Mouse (Mus musculus) brain, embryonic 14.5 days (tissue): ENCODE measurements at regions not wholly inside any gene's neighbourhood (a gene's known extent, or its start where the extent isn't known, plus 50 kb on each side); places are given as distances from the start of the nearest gene placed in this dataset.
A peak's percentile ranks its signal among the peaks of the same experiment; 100 is the strongest.

Source experiments
- DNase-seq: peaks from one replicate; pipeline ENCODE4 v3.0.0-alpha.2; 2011; ENCODE audit warnings: low read depth
- CTCF ChIP-seq: fragments of 200-500 bp; IDR thresholded peaks from 2 replicates; pipeline ENCODE4 v1.5.1; 2012; ENCODE audit warnings: inconsistent platforms, mild to moderate bottlenecking, moderate library complexity, borderline replicate concordance; ENCODE audit not compliant: insufficient read depth, insufficient read length; ENCODE audit errors: extremely low read depth
- POLR2A ChIP-seq: fragments of 200-500 bp; IDR thresholded peaks from 2 replicates; pipeline ENCODE4 v1.6.1; 2012; ENCODE audit warnings: mild to moderate bottlenecking, inconsistent platforms, borderline replicate concordance; ENCODE audit not compliant: poor library complexity, insufficient read depth, insufficient read length, severe bottlenecking; ENCODE audit errors: extremely low read depth

DNA sequence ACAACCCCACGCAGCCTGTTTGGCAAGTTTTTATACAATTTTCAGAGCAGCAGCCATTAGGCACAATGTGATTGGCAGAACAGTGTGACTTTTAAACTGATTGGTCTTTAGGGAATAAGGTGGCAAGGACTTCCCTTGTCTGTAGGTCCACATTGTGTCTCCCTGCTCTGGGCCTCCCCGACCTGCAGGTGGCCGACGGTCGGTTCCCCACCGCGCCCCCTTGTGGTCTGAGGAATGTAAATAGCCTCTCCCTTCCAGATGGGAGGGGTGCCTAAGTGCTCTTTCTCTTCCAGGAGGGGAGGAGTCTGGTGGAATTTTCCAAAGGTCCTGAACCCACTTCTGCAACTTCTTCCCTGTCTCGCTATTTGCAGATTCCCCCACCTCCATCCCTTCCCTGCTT lies 52.5 kb upstream of the Prr5 start:
- TF ChIP-seq CTCF, result peak; percentile 72
- peak; percentile 77 for DNase-seq

DNA sequence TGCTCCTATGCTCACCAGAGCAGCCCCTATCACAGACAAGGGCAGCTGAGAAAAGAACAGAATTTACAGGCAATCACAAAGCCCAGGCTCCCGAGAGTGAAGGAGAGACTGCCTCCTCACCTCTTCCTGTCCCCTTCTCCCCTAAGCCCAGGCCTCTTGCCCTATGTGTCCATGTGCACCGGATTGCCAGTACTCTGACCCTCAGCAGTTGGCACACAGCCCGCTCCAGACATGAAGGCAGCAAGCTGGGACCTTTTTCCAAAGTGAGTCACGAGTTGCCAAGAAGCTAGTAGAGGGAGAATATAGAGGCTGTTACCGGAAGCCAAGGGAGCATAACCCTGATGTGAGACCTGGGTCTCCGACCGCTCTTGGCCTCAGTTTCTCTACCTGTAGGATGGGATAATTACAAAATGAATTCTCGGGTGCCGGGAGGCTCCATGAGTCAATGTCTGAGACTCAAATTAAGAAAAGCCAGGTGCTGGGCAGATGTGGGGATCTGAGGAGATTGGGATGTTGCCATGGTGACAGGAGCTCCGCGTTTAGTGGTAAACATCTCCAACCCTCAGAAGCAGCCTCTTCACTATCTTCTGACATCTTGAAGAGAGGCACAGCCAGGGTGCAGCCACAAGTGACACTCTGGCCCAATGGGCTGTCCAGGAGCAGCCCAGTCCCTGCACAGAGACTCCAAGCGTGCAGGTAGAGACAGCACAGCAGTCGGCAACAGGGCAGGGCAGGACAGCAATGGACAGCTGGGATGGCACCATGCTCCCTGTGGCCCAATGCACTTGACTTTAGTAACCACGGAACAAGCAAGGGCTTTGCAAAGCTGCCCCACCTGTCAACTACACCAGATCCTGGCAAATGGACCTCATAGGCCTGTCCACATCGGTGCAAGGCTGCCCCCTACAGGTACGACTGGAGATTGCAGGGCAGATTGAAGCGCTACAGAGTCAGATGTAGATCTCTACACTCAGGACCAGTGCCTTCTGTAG lies 55.6 kb upstream of the Prr5 start:
- DNase-seq, result peak; percentile 91
- TF ChIP-seq CTCF, result peak; percentile 98
- no peak for TF ChIP-seq POLR2A

DNA sequence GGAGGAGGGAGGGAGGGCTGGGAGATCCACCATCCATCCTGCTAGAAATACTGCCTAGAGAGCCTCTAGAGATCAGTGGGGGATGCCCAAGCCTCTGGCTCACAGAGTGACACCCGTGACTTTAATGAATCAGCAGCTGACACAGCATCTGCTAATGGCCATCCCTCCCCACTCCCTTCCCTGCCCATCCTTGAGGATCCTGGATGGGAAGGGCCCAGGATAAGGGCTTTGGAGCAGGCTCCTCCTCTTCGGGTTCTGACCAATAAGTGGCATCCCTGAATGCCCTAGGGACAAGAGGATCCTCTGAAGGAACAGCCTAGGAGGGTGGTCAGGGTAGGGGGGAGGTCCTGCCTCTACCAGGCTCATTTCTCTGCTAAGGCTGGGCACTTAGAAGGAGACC lies 55.3 kb upstream of the Rtl6 start:
- DNase-seq, result no peak
- TF ChIP-seq CTCF (no peak), POLR2A (no peak)

DNA sequence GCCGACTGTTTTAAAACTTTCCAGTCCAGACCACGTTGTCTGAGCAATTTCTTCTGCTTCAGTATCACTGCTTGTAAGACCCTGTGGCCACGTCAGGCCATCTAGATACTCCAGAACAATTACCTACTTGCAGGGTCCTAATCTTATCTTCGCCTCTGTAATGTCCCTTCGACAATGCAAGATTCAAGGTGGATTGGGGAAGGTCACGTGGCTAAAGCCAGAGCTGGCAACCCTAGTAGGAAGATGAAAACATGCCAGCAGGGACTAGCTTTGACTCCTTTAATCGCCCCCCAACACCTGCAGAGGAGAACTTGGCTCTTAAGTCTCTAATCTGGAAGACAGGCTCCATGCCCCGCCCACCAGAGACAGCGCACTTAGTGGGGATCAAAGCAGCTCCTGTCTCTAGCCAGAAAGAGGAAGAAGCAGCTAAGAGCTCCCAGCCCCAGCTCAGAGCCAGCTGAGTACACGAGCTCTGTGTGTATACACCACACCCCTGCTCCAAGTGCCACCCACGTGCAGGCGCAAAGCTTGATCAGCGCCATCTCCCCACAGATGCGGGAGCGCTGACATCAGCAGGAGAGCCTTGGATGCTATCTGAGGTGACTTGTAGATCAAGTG lies 52.3 kb upstream of the Rtl6 start:
- DNase-seq, result peak; percentile 57
- no peak for TF ChIP-seq CTCF
- no peak for TF ChIP-seq POLR2A

DNA sequence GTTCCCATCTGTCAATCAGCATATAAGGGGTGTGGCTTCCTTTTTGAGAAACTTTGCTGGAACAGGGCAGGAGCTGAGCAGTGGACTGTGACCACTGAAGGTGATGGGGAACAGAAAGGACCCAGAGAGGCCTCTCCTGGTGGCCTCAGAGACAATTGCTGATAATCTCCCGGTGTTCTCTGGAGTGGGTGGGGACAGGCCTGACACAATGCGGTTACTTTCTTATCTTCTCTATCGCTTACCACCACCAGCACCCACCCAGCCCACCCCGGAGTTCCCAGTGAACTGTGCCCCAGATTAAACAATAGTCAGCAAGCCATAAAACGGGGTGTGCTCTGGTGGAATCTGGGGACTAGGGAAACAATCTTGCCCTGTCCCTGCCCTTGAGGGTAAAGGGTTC lies 51.4 kb upstream of the Rtl6 start:
- TF ChIP-seq POLR2A (no peak), CTCF (no peak)
- no peak for DNase-seq
